Mouse (Mus musculus) gastrocnemius, adult 18-20 months (tissue): ENCODE measurements around the gene Neurl2. TPM values are rescaled to one million over a fixed set of nuclear protein-coding genes. Genes with fewer than 3 reads are reported as not detected.
A peak's percentile ranks its signal among the peaks of the same experiment; 100 is the strongest.
"Not testable (repeated sequence)": the region's sequence is repeated elsewhere in the genome, so short reads cannot be mapped to it uniquely, and the experiment has no call there.

Source experiments
- DNase-seq: peaks from one replicate; pipeline ENCODE4 v3.0.0; 2021; ENCODE audit warnings: low spot score
- long read RNA-seq, 2 experiments: library from polyadenylated mRNA; stranded (forward); transcript quantifications; one replicate each; pipeline ENCODE4 v2.0.0; 2021
- total RNA-seq, 2 experiments: library from RNA; stranded (reverse); gene quantifications; 2 replicates each; pipeline ENCODE4 v1.2.3; 2021

Neurl2 gene
- 10 to 100 TPM; 37.2 to 41.0 TPM for total RNA-seq
- long read RNA-seq, experiment 1, transcript Neurl2-201 (2 exons, 1,014 nt), result major isoform, 62 of 65 reads
- long read RNA-seq, experiment 1, partial matches to known transcripts, result 1 of 65 reads
- long read RNA-seq, experiment 1, other reads (novel, unspliced or antisense), result 2 of 65 reads
- long read RNA-seq, experiment 2, transcript Neurl2-201 (2 exons, 1,014 nt), result major isoform, 62 of 65 reads
- long read RNA-seq, experiment 2, partial matches to known transcripts, result 2 of 65 reads
- long read RNA-seq, experiment 2, other reads (novel, unspliced or antisense), result 1 of 65 reads

GRCm38 (mm10) chr2:164833314-164833959 lies at the start of gene Neurl2:
TSS of gene Neurl2 (minus strand) at chr2:164833456.
- DNase-seq, result peak; percentile 91

DNA sequence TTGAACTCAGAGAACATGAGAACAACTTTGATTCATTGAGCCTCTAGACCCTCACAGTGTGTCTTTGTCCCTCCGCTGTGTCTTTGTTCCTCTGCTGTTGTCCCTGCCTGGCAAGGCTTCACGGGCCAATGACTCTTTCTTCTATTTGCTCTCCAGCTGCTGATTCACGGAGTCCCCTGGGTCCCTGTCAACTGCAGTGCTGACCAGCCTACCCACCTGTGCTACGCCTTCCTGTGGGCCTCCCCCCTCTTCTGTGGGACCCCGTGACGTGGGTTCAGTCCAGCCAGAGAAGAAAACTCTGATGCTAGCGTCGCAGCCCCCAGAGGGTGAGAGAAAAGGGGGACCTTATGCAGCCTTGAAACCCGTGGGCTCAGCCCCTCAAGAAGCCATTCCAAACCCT lies 49.4 kb upstream of the Neurl2 start:
- DNase-seq, result no peak

GRCm38 (mm10) chr2:164879568-164880277 lies 46.5 kb upstream of the Neurl2 start:
- peak; percentile 93 for DNase-seq

- DNase-seq, result peak; percentile 94
Measured at GRCm38 (mm10) chr2:164879228-164879567, 45.9 kb upstream of the Neurl2 start, which contains the start of gene Pcif1. TSS of gene Pcif1 (plus strand) at chr2:164879304.

GRCm38 (mm10) chr2:164878509-164879227 lies 45.4 kb upstream of the Neurl2 start:
- DNase-seq, result peak; percentile 85

- not testable (repeated sequence) for DNase-seq
Measured at GRCm38 (mm10) chr2:164877376-164878215, 44.3 kb upstream of the Neurl2 start.

- not testable (repeated sequence) for DNase-seq
Measured at GRCm38 (mm10) chr2:164875648-164876047, 42.4 kb upstream of the Neurl2 start.

DNA sequence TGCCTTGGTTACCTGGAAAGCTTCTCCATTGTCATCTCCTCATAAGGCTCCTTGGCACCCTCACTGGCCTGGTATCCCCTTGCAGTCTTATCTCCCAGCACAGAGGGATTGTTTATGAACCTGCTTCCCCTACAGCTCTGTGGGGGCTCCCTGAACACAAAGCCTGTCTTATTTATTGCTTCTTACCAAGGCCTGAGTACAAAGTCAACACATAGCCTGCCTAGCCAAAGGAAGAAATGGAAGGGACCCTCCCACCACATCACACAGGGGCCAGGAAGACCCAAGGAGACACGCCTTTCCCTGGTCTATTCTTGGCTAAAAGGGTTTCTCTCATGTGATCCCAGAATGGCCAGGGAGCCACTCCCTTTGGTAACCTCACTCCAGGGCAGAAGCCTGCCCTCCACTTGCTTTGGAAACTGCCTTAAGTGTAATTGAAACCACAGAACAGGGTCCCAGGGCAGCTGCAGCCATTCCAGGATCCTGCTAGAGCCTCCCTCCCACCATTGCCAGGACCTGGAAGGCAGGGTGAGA lies 41.0 kb upstream of the Neurl2 start:
- peak; percentile 65 for DNase-seq

- no peak for DNase-seq
Measured at GRCm38 (mm10) chr2:164873621-164874020, 40.4 kb upstream of the Neurl2 start.

DNA sequence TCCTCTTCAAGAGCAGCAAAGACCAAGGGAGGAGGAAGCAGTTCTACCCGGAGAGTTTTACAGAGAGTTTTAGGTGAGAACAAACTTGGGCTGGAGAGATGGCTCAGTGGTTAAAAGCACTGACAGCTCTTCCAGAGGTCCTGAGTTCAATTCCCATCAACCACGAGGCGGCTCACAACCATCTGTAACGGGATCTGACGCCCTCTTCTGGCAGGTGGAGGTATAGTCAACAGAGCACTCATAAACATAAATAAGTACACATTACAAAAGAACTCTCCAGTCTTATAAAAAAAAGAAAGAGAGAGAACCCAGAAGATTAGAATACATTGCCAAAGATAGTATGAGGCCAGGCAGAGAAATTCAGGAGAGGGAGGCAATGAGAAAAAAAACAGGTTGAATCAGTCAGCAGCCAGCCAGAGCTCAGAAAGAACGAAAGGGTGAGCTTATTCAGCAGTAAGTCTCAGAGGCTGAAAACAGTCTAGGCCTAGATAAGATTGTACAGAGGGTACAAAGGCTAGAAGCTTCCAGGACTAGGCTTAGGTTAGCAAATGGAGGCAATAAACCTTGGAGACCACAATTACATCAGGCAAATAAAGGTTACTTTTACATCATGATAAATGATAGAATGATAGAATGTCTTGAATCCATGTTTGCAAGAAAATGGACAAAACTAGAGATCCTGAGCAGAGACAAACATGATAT lies 38.5 kb upstream of the Neurl2 start:
- no peak for DNase-seq

GRCm38 (mm10) chr2:164868491-164868890 lies 35.2 kb upstream of the Neurl2 start:
- DNase-seq, result no peak

- DNase-seq, result no peak
Measured at GRCm38 (mm10) chr2:164867566-164867965, 34.3 kb upstream of the Neurl2 start.

- DNase-seq, result no peak
Measured at GRCm38 (mm10) chr2:164866741-164867551, 33.7 kb upstream of the Neurl2 start.

DNA sequence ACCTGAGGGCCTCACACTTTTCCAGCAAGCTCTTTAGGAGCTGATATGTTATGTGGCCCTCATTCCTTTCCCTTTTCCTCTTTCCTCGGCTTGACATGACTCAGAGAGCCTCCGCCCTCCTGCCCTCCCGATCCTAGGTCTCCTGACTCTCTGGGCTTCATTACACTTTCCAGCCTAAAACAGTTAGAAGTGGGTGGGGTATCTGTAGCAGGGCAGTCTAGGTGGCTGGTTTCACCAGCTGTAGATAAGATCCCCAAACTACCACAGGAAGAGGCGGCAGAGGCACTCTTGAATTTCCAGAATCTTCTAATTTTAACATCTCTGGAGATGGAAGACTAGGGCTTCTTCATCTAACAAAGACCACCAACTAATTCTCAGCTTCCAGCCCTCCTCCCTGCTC lies 31.3 kb upstream of the Neurl2 start:
- no peak for DNase-seq

- not testable (repeated sequence) for DNase-seq
Measured at GRCm38 (mm10) chr2:164863411-164863810, 30.2 kb upstream of the Neurl2 start.

- DNase-seq, result peak; percentile 75
Measured at GRCm38 (mm10) chr2:164862179-164862861, 29.1 kb upstream of the Neurl2 start.

GRCm38 (mm10) chr2:164861094-164861493 lies 27.8 kb upstream of the Neurl2 start:
- DNase-seq, result no peak

GRCm38 (mm10) chr2:164859640-164860432 lies 26.6 kb upstream of the Neurl2 start:
- DNase-seq, result no peak
